Mouse (Mus musculus) megakaryocyte progenitor cell, adult 5-6 weeks (primary cell): ENCODE data around the gene Ociad2. TPM values are rescaled to one million over a fixed set of nuclear protein-coding genes. Genes with fewer than 3 reads are reported as not detected.

Source experiments
- ATAC-seq: replicated peaks from 2 replicates; pipeline ENCODE4 v1.8.0; 2016; ENCODE audit warnings: mild to moderate bottlenecking, moderate TSS enrichment, inconsistent platforms; ENCODE audit not compliant: poor library complexity
- total RNA-seq, 2 experiments: library from RNA; stranded (forward) in 1 of 2; stranded (reverse) in 1 of 2; fragments of 157-497, 149-512 nt in 1 of 2; fragments of 200-1000 nt in 1 of 2; gene quantifications; 2 replicates each; pipeline versions ENCODE4 v1.2.3 to v1.2.4; 2015 to 2017

Gene Ociad2
- total RNA-seq, 2 experiments from 2014 or later: 4.7 to 5.5 TPM

- ATAC-seq: no peak
Observed at GRCm38 (mm10) chr5:73307297-73307696, 33.5 kb downstream of the Ociad2 start.

- no peak for ATAC-seq
Observed at GRCm38 (mm10) chr5:73306486-73306885, 34.3 kb downstream of the Ociad2 start.

GRCm38 (mm10) chr5:73304507-73304906 is 36.3 kb downstream of the Ociad2 start:
- no peak for ATAC-seq

GRCm38 (mm10) chr5:73301601-73302307 is 39.1 kb downstream of the Ociad2 start:
- ATAC-seq: peak; percentile 23; the same call in 1 of the 2 replicates

DNA sequence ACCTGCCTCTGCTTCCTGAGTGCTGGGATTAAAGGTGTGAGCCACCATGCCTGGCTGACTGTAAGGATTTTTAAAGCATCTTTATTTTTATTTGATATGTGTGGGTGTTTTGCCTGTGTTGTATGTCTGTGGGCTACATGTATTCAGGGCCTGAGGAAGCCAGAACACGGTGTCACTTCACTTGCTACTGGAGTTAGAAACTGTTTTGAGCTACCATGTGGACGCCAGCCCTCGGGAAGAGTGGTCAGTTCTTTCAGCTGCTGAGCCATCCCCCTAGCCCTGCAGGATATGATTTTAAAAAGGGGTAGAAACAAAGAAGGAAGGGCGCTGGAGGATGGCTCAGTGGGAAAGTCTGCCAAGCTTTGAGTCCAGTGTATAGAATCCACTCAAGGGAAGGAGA is 44.9 kb downstream of the Ociad2 start:
- ATAC-seq: no peak

DNA sequence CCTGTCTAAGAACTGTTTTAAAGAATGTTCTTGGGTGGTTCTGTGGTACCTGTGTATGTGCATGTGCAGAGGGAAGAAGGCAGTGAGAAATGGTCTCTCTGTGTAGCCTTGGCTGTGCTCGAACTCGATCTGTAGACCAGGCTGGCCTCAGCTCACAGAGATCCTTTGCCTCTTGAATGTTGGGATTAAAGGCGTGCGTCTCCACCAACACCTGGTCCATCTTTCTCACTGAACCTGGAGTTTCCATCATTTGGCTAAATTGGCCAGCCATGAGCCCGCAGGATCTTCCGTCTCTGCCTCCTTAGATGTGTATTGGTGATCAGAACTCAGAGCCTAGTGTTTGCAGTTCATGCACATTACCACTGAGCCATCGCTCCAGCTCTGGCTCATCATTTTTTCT is 45.8 kb downstream of the Ociad2 start:
- no peak for ATAC-seq

DNA sequence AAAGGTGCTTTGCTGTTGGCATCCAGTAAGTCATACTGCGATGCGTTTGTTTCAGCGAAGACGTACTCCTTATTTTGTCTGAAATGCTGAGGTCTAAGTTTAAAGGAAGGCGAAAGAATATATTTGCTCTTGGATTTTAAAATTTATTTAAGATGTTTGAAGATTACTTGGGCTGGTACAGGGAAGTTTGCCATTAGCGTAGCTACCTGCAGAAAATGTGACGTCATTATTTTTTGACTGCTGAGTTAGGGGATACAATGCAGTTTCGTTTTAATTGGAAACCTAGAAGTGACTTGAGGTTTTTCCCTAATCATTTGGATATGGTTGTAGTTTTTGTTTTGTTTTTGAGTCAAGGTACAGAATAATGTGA is 47.4 kb downstream of the Ociad2 start:
- no peak for ATAC-seq

GRCm38 (mm10) chr5:73292502-73293457 is 48.0 kb downstream of the Ociad2 start, which contains the start of gene Ociad1:
TSS of gene Ociad1 (plus strand) at chr5:73292784.
- peak; percentile 96 for ATAC-seq

DNA sequence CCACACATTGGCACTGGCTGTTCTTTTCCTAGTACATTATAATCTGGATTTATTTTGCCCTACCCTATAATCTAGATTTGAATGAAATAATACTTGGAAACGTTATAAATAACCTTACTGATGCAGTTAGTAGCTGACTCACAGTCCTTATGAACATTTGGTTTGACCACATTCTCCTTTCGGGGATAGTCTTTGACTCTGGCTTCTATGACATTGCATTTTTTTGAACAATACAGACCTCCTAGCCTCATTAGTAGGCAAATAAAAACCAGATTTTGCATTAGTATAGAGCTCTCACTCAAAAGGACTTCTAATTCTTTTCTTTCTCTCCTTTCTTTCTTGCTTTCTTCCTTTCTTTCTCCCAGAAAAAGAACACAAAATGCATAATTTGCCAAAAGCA is 50.9 kb downstream of the Ociad2 start:
- ATAC-seq: no peak

DNA sequence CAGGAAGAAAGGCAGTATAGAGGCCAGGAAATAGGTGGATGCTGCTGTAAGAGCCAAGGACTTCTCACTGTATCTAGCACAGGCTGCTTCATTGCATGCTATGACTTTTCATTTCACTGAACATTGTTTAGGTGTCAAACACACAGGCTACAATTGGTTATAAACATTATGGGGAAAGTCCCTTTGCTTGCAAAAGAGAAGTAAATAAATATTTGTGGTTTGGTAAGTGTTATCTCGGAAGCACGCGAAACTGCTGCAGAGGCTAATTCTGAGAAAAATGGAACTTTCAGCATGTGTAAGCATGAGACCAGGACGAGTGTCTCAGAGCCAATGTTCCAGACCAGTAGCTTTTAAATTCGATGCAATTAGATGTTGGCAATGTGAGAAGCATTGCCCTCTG is 54.2 kb downstream of the Ociad2 start:
- peak; percentile 57 for ATAC-seq

- ATAC-seq: no peak
Observed at GRCm38 (mm10) chr5:73285470-73285978, 55.3 kb downstream of the Ociad2 start.

- no peak for ATAC-seq
Observed at GRCm38 (mm10) chr5:73284046-73284445, 56.8 kb downstream of the Ociad2 start.

- ATAC-seq: no peak
Observed at GRCm38 (mm10) chr5:73280567-73280850, 60.3 kb downstream of the Ociad2 start.

DNA sequence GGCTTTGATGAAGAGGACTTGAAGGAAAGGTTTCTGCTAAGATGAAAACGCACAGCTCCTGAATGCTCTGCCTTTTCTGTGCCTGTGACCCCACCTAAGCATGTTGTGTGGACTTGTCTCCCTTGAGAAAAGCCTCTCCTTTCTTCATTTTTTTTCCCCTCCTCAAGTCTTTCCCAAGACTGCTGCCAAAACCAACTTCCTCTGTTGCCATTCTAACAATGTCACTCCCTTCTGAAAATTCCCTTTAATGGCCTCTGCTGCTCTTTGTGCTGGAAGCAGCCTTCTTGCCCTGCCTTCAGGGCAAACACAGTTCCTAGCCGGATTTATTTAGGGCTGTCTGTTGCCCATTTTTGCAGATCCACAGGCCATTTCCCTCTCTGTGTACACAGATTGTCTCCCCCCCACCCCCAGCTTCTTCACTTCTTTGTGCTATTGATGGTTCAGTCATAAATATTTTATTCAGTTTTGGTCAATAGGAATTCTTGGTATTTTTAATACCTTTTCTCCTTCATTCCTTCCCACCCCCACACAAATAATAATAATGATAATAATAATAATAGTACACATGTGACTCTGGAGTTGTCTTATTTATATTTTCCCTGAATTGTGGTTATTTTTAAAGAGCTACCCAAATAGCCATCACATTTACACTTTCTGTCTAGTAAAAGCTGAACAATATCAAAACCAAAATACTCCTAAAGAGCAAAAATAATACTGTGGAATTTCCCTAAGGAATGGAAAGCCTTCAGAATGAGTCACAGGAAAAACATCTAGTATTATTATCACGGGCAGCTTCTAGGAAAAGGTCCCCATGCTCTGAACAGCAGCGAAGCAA is 60.9 kb downstream of the Ociad2 start:
- ATAC-seq: no peak

DNA sequence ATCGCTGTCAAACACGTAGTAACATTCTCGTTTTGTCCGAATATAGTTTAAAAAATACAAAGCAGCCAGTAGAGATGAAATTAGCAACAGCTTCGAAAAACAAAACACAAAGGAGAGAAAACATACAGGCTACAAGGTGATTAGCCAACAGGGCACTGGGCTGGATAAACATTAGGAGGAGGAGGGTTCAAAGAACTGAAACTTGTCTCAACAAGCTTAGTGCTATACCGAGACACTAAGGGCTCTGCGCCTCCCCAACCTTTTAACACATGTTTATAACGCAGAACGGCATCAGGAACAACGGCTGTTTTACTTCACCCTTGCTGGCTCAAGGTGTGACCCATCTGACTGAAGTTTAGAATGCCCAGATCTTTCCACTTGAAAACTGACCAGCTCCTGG is 61.6 kb downstream of the Ociad2 start:
- ATAC-seq: no peak

DNA sequence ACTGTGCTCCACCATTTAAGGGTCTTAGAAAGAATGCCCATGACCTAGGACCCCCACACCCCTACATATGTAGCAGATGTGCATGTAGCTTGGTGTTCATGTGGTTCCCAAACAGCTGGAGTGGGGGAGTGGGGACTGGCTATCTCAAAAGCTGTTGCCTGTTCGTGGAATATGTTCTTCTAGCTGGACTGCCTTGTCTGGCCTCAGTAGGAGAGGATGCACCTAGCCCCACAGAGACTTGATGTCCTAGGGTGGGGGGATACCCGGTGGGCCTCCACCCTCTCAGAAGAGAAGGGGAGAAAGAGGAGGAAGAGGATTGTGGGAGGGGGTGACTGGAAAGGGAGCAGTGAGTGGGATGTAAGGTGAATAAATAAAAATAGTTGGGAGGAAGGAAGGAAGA is 65.9 kb downstream of the Ociad2 start:
- ATAC-seq: no peak

GRCm38 (mm10) chr5:73273171-73273570 is 67.7 kb downstream of the Ociad2 start:
- no peak for ATAC-seq
